Mouse (Mus musculus): ENCODE data around the gene Gm813. TPM values are rescaled to one million over a fixed set of nuclear protein-coding genes. Genes with fewer than 3 reads are reported as not detected.

The Gm813 gene
- polyA plus RNA-seq, 1 experiment from 2014 or later, result not detected

DNA sequence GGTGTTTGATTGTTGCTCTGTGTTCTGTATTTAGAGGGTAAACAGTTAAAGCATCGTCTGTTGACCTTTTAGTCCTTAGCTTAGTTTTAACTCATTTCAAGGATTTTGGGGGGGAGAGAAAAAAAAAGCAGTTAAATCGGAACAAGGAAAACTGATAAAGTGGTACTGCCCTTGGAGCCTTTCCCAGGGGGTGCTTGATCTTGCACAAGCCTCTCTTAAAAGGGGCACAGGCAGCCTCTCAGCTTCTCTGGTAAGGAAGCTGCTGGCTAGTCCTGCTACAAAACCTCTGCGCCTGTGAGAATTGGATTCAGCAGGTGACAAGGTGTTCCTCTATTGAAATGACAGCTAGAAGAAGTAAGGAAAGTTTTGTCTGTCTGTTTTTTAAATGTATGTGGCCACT lies 5.6 kb upstream of the Gm813 start:
- no peak for ATAC-seq (ENCODE audit: low FRiP score, low TSS enrichment)
- Histone ChIP-seq H3K4me1 (ENCODE audit: insufficient read depth, low read length) (no peaks in the 10 kb centered on the region), H3K27me3 (ENCODE audit: insufficient read depth, low read length) (no peaks in the 10 kb centered on the region), H3K9me3 (ENCODE audit: low read length) (no peaks in the 10 kb centered on the region), H3K4me3 (ENCODE audit: low read length) (no peak overlapping the region), H3K36me3 (ENCODE audit: insufficient read depth, low read length) (no peaks in the 10 kb centered on the region), H3K9ac (replicated peaks; ENCODE audit: low read length) (no peak overlapping the region), H3K27ac (ENCODE audit: low read length) (no peak overlapping the region), H3K4me2 (replicated peaks; ENCODE audit: low read depth, low read length) (no peak overlapping the region)
- WGBS, result 85% methylated on average over 3 of the region's 3 CpGs

GRCm38 (mm10) chr16:58617346-58617745 lies 568 bp upstream of the Gm813 start:
- Histone ChIP-seq H3K4me2 (replicated peaks; ENCODE audit: low read depth, low read length) (no peak overlapping the region), H3K4me1 (ENCODE audit: insufficient read depth, low read length) (no peaks in the 10 kb centered on the region), H3K4me3 (ENCODE audit: low read length) (no peak overlapping the region), H3K27ac (ENCODE audit: low read length) (no peak overlapping the region), H3K27me3 (ENCODE audit: insufficient read depth, low read length) (no peaks in the 10 kb centered on the region), H3K36me3 (ENCODE audit: insufficient read depth, low read length) (no peaks in the 10 kb centered on the region), H3K9ac (replicated peaks; ENCODE audit: low read length) (no peak overlapping the region), H3K9me3 (ENCODE audit: low read length) (no peaks in the 10 kb centered on the region)
- no peak for ATAC-seq (ENCODE audit: low FRiP score, low TSS enrichment)

- ATAC-seq (ENCODE audit: low FRiP score, low TSS enrichment), result no peak
- H3K36me3 ChIP-seq (ENCODE audit: insufficient read depth, low read length), result no peaks in the 10 kb centered on the region
- no peak overlapping the region for H3K4me2 ChIP-seq (replicated peaks; ENCODE audit: low read depth, low read length)
- H3K27me3 ChIP-seq (ENCODE audit: insufficient read depth, low read length), result no peaks in the 10 kb centered on the region
- no peak overlapping the region for H3K27ac ChIP-seq (ENCODE audit: low read length)
- H3K4me1 ChIP-seq (ENCODE audit: insufficient read depth, low read length), result no peaks in the 10 kb centered on the region
- 67% methylated on average over 3 of the region's 3 CpGs for WGBS
- H3K4me3 ChIP-seq (ENCODE audit: low read length), result no peak overlapping the region
- H3K9me3 ChIP-seq (ENCODE audit: low read length), result no peaks in the 10 kb centered on the region
- H3K9ac ChIP-seq (replicated peaks; ENCODE audit: low read length), result no peak overlapping the region
These were observed 3.8 kb downstream of the Gm813 start for GRCm38 (mm10) chr16:58612969-58613368.

DNA sequence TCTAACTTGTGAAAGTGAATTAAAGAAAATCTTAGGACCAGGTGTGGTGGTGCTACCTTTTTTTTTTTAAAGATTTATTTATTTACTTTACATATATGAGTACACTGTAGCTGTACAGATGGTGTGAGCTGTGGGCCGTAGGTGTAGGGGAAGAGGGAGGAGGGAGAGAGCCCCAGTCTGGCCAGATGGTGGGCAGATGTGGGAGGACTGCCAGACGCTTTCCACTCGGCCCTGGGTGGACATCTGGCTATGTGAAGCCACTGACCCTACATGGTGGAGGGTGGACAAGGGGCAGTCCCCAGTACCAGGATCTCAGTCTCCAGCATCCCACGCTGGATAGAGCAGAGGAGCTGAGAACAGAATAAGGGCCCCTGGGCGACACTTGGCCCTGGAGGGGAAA lies 9.7 kb downstream of the Gm813 start:
- Histone ChIP-seq H3K4me1 (ENCODE audit: insufficient read depth, low read length) (no peaks in the 10 kb centered on the region), H3K4me3 (ENCODE audit: low read length) (no peak overlapping the region), H3K9me3 (ENCODE audit: low read length) (no peaks in the 10 kb centered on the region), H3K27me3 (ENCODE audit: insufficient read depth, low read length) (no peaks in the 10 kb centered on the region), H3K4me2 (replicated peaks; ENCODE audit: low read depth, low read length) (no peak overlapping the region), H3K27ac (ENCODE audit: low read length) (no peak overlapping the region), H3K9ac (replicated peaks; ENCODE audit: low read length) (no peak overlapping the region), H3K36me3 (ENCODE audit: insufficient read depth, low read length) (no peaks in the 10 kb centered on the region)
- WGBS, result 51% methylated on average over 5 of the region's 5 CpGs
- no peak for ATAC-seq (ENCODE audit: low FRiP score, low TSS enrichment)

DNA sequence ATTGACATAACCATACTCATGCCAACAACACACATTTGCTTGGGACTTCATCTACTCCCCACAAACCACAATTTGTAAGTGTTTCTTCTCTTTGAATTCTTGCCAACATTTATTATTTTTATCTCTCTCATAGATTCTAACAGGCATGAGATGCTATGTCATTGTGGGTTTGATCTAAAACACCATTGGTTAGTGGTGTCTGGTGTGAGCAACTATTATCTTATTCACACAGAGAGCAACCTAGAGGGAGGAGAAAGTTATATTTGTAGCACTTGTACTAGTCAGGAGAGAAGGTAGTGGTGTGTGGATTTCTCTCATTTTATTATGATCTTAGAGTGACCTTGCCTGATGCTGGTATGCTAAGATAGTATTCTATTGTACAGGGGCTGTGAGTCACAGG lies 12.1 kb downstream of the Gm813 start:
- no peaks in the 10 kb centered on the region for H3K4me1 ChIP-seq (ENCODE audit: insufficient read depth, low read length)
- H3K4me2 ChIP-seq (replicated peaks; ENCODE audit: low read depth, low read length), result no peak overlapping the region
- no peaks in the 10 kb centered on the region for H3K9me3 ChIP-seq (ENCODE audit: low read length)
- ATAC-seq (ENCODE audit: low FRiP score, low TSS enrichment), result no peak
- H3K27me3 ChIP-seq (ENCODE audit: insufficient read depth, low read length), result no peaks in the 10 kb centered on the region
- no peak overlapping the region for H3K4me3 ChIP-seq (ENCODE audit: low read length)
- no peaks in the 10 kb centered on the region for H3K36me3 ChIP-seq (ENCODE audit: insufficient read depth, low read length)
- no peak overlapping the region for H3K27ac ChIP-seq (ENCODE audit: low read length)
- H3K9ac ChIP-seq (replicated peaks; ENCODE audit: low read length), result no peak overlapping the region

GRCm38 (mm10) chr16:58603831-58604230 lies 12.9 kb downstream of the Gm813 start:
- Histone ChIP-seq H3K9ac (replicated peaks; ENCODE audit: low read length) (no peak overlapping the region), H3K9me3 (ENCODE audit: low read length) (no peaks in the 10 kb centered on the region), H3K4me1 (ENCODE audit: insufficient read depth, low read length) (no peaks in the 10 kb centered on the region), H3K36me3 (ENCODE audit: insufficient read depth, low read length) (no peaks in the 10 kb centered on the region), H3K27ac (ENCODE audit: low read length) (no peak overlapping the region), H3K4me2 (replicated peaks; ENCODE audit: low read depth, low read length) (no peak overlapping the region), H3K4me3 (ENCODE audit: low read length) (no peak overlapping the region), H3K27me3 (ENCODE audit: insufficient read depth, low read length) (no peaks in the 10 kb centered on the region)
- no peak for ATAC-seq (ENCODE audit: low FRiP score, low TSS enrichment)
- WGBS, result 89% methylated on average over 2 of the region's 2 CpGs

- H3K9ac ChIP-seq (replicated peaks; ENCODE audit: low read length), result no peak overlapping the region
- no peaks in the 10 kb centered on the region for H3K4me1 ChIP-seq (ENCODE audit: insufficient read depth, low read length)
- no peaks in the 10 kb centered on the region for H3K27me3 ChIP-seq (ENCODE audit: insufficient read depth, low read length)
- no peak for ATAC-seq (ENCODE audit: low FRiP score, low TSS enrichment)
- no peaks in the 10 kb centered on the region for H3K9me3 ChIP-seq (ENCODE audit: low read length)
- WGBS, result 92% methylated on average over 6 of the region's 6 CpGs
- no peak overlapping the region for H3K27ac ChIP-seq (ENCODE audit: low read length)
- H3K4me2 ChIP-seq (replicated peaks; ENCODE audit: low read depth, low read length), result no peak overlapping the region
- no peak overlapping the region for H3K4me3 ChIP-seq (ENCODE audit: low read length)
- H3K36me3 ChIP-seq (ENCODE audit: insufficient read depth, low read length), result no peaks in the 10 kb centered on the region
These were observed 15.9 kb downstream of the Gm813 start for GRCm38 (mm10) chr16:58600846-58601245.

DNA sequence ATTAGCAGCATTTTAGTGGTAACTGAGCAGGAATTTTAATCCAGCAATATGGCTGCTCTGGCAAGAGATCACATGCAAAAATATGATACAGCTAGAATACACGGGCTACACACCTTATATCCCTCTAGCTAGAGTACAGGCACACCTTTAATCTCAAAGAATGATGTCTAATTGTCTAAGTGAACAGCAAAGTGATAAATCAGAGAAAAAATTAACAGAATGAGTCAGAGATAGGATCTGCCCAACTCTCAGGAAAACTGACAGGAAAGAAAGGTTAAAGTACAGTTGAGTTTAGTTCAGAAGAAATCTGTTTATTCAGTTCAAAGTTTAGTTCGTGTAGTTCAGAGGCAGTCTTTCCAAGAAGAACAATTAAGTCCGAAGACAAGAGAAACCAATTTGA lies 25.5 kb downstream of the Gm813 start:
- no peak for ATAC-seq (ENCODE audit: low FRiP score, low TSS enrichment)
- Histone ChIP-seq H3K36me3 (ENCODE audit: insufficient read depth, low read length) (no peaks in the 10 kb centered on the region), H3K4me3 (ENCODE audit: low read length) (no peak overlapping the region), H3K27me3 (ENCODE audit: insufficient read depth, low read length) (no peaks in the 10 kb centered on the region), H3K9me3 (ENCODE audit: low read length) (0 out of 2 replicates have a peak, but pooled peaks cover 4% of the 10 kb centered on the region), H3K9ac (replicated peaks; ENCODE audit: low read length) (no peak overlapping the region), H3K4me2 (replicated peaks; ENCODE audit: low read depth, low read length) (no peak overlapping the region), H3K4me1 (ENCODE audit: insufficient read depth, low read length) (no peaks in the 10 kb centered on the region), H3K27ac (ENCODE audit: low read length) (no peak overlapping the region)
- WGBS, result 66% methylated on average over 3 of the region's 3 CpGs

DNA sequence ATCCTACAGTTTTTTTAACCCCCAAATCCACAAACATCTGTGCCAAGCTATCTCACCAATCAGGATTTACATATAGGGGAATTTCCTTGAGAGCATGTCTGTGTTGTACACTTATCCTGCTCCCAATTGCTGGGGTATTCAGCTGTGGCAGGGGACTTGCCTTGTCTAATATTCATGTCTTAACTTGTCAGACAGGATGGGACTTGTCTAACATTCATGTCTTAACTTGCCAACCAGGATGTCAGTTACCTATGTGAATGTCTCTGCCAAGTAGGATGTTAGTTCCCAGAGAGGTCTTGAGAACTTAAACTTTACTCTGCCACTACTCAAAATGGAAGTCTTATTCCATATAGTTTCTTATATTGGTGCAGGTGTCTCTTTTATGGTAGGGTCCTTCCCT lies 27.3 kb downstream of the Gm813 start:
- H3K4me2 ChIP-seq (replicated peaks; ENCODE audit: low read depth, low read length), result no peak overlapping the region
- no peak for ATAC-seq (ENCODE audit: low FRiP score, low TSS enrichment)
- 0 out of 2 replicates have a peak, but pooled peaks cover 4% of the 10 kb centered on the region for H3K9me3 ChIP-seq (ENCODE audit: low read length)
- no peak overlapping the region for H3K9ac ChIP-seq (replicated peaks; ENCODE audit: low read length)
- H3K4me1 ChIP-seq (ENCODE audit: insufficient read depth, low read length), result no peaks in the 10 kb centered on the region
- H3K27me3 ChIP-seq (ENCODE audit: insufficient read depth, low read length), result no peaks in the 10 kb centered on the region
- H3K4me3 ChIP-seq (ENCODE audit: low read length), result no peak overlapping the region
- H3K27ac ChIP-seq (ENCODE audit: low read length), result no peak overlapping the region
- H3K36me3 ChIP-seq (ENCODE audit: insufficient read depth, low read length), result no peaks in the 10 kb centered on the region

GRCm38 (mm10) chr16:58573949-58574722 lies 42.6 kb downstream of the Gm813 start:
- Histone ChIP-seq H3K27ac (ENCODE audit: low read length) (no peak overlapping the region), H3K4me2 (replicated peaks; ENCODE audit: low read depth, low read length) (no peak overlapping the region), H3K4me1 (ENCODE audit: insufficient read depth, low read length) (no peaks in the 10 kb centered on the region), H3K9ac (replicated peaks; ENCODE audit: low read length) (no peak overlapping the region), H3K4me3 (ENCODE audit: low read length) (no peak overlapping the region), H3K36me3 (ENCODE audit: insufficient read depth, low read length) (no peaks in the 10 kb centered on the region), H3K27me3 (ENCODE audit: insufficient read depth, low read length) (no peaks in the 10 kb centered on the region), H3K9me3 (ENCODE audit: low read length) (no peaks in the 10 kb centered on the region)
- no peak for ATAC-seq (ENCODE audit: low FRiP score, low TSS enrichment)
- WGBS, result 85% methylated on average over 6 of the region's 6 CpGs

Data from kidney, embryonic 16.5 days (tissue).